Mouse (Mus musculus): ENCODE results near the gene Pyroxd2.
"Not testable (repeated sequence)": the region's sequence is repeated elsewhere in the genome, so short reads cannot be mapped to it uniquely, and the experiment has no call there.

Gene Pyroxd2

GRCm38 (mm10) chr19:42689321-42689720 is 63.3 kb downstream of the Pyroxd2 start:
- DNase-seq = no peak

GRCm38 (mm10) chr19:42682776-42683175 is 69.8 kb downstream of the Pyroxd2 start:
- not testable (repeated sequence) for DNase-seq

- no peak for DNase-seq
Observed at GRCm38 (mm10) chr19:42678191-42678590, 74.4 kb downstream of the Pyroxd2 start.

GRCm38 (mm10) chr19:42677452-42677851 is 75.1 kb downstream of the Pyroxd2 start:
- DNase-seq = no peak

GRCm38 (mm10) chr19:42676931-42677330 is 75.6 kb downstream of the Pyroxd2 start:
- no peak for DNase-seq

Measured in cerebellum, adult 9-10 months (tissue).